Mouse (Mus musculus): ENCODE measurements around the gene Alox5.
"Not testable (repeated sequence)": the region's sequence is repeated elsewhere in the genome, so short reads cannot be mapped to it uniquely, and the experiment has no call there.

The Alox5 gene

GRCm38 (mm10) chr6:116460544-116461283, at the start of gene Alox5:
Alox5 (minus strand) TSS chr6:116461178.
- DNase-seq, result no peak

GRCm38 (mm10) chr6:116506302-116507003, 45.5 kb upstream of the Alox5 start, which contains the start of gene Olfr212:
Olfr212 (plus strand) TSS chr6:116506516.
- not testable (repeated sequence) for DNase-seq

- no peak for DNase-seq
Observed at GRCm38 (mm10) chr6:116495960-116496359, 35.0 kb upstream of the Alox5 start.

- no peak for DNase-seq
Observed at GRCm38 (mm10) chr6:116493742-116494141, 32.8 kb upstream of the Alox5 start.

GRCm38 (mm10) chr6:116488791-116489190, 27.8 kb upstream of the Alox5 start, which contains the start of gene Olfr211:
Olfr211 (plus strand) TSS chr6:116489091.
- DNase-seq, result no peak

GRCm38 (mm10) chr6:116486833-116487232, 25.9 kb upstream of the Alox5 start:
- DNase-seq, result no peak

GRCm38 (mm10) chr6:116485081-116485480, 24.1 kb upstream of the Alox5 start:
- no peak for DNase-seq

- no peak for DNase-seq
Observed at GRCm38 (mm10) chr6:116468081-116468480, 7.1 kb upstream of the Alox5 start.

- no peak for DNase-seq
Observed at GRCm38 (mm10) chr6:116459232-116459631, 1.7 kb downstream of the Alox5 start.

- no peak for DNase-seq
Observed at GRCm38 (mm10) chr6:116458728-116459127, 2.2 kb downstream of the Alox5 start.

- no peak for DNase-seq
Observed at GRCm38 (mm10) chr6:116456482-116456881, 4.5 kb downstream of the Alox5 start.

- peak in 1 of 2 experiments; percentile 7 for DNase-seq
Observed at GRCm38 (mm10) chr6:116455781-116456180, 5.2 kb downstream of the Alox5 start.

- DNase-seq, result no peak
Observed at GRCm38 (mm10) chr6:116440849-116441248, 20.1 kb downstream of the Alox5 start.

- DNase-seq, result no peak
Observed at GRCm38 (mm10) chr6:116440447-116440846, 20.5 kb downstream of the Alox5 start.

GRCm38 (mm10) chr6:116439531-116439930, 21.4 kb downstream of the Alox5 start:
- DNase-seq, result no peak

GRCm38 (mm10) chr6:116438864-116439263, 22.1 kb downstream of the Alox5 start:
- DNase-seq, result no peak

GRCm38 (mm10) chr6:116428282-116428681, 32.7 kb downstream of the Alox5 start:
- no peak for DNase-seq

- no peak for DNase-seq
Observed at GRCm38 (mm10) chr6:116427552-116427951, 33.4 kb downstream of the Alox5 start.

- no peak for DNase-seq
Observed at GRCm38 (mm10) chr6:116423664-116424063, 37.3 kb downstream of the Alox5 start.

- no peak for DNase-seq
Observed at GRCm38 (mm10) chr6:116422991-116423390, 38.0 kb downstream of the Alox5 start.

- DNase-seq, result no peak
Observed at GRCm38 (mm10) chr6:116420271-116420670, 40.7 kb downstream of the Alox5 start.

GRCm38 (mm10) chr6:116419699-116420098, 41.3 kb downstream of the Alox5 start:
- DNase-seq, result no peak

GRCm38 (mm10) chr6:116418487-116418886, 42.5 kb downstream of the Alox5 start:
- no peak for DNase-seq

Data from spleen, adult 18-20 months (tissue).